Mouse (Mus musculus): ENCODE measurements around the gene Vmn1r121. TPM values are rescaled to one million over a fixed set of nuclear protein-coding genes. Genes with fewer than 3 reads are reported as not detected.
"Not testable (repeated sequence)": the region's sequence is repeated elsewhere in the genome, so short reads cannot be mapped to it uniquely, and the experiment has no call there.

The Vmn1r121 gene
- total RNA-seq (2021) (not detected), polyA plus RNA-seq (2012; rRNA removed) (not detected in 2 replicates)
- long read RNA-seq = 0 reads

DNA sequence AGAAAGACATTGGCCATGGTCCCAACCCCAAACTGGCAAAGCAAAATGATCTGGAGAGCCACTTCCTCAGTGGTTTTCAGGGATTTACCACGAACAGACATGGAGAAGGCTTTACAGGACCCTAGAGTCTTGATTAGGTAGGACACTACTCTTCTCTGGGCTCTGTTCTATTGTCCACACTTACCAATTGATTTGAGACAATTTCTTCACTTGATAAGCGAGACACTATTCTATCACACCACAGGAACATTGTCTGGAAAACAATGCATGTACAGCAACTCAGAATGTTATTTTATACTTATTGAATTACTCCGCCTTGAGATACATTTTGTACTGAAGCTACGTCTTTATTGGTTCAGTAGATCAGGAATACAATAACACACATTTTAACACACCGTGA lies at the start of gene Vmn1r121:
Gene Vmn1r121, minus strand, starts transcription at position 101 of the 400 bp plus-strand sequence.
- intact Hi-C loops (cut with DNase I); H3K27me3 ChIP-seq (ENCODE audit: control insufficient read depth, insufficient read depth, low read length); H3K79me2 ChIP-seq (replicated peaks; ENCODE audit: control insufficient read depth, insufficient read depth, low read length); DNase-seq; H3K27ac ChIP-seq; H3K9ac ChIP-seq (ENCODE audit: low read depth, low read length); H3K36me3 ChIP-seq (ENCODE audit: control insufficient read depth, insufficient read depth, low read length); H3K4me1 ChIP-seq (ENCODE audit: control insufficient read depth, insufficient read depth, low read length); H3K4me3 ChIP-seq: not testable (repeated sequence)
- 60% methylated on average over 5 of the region's 5 CpGs for WGBS

DNA sequence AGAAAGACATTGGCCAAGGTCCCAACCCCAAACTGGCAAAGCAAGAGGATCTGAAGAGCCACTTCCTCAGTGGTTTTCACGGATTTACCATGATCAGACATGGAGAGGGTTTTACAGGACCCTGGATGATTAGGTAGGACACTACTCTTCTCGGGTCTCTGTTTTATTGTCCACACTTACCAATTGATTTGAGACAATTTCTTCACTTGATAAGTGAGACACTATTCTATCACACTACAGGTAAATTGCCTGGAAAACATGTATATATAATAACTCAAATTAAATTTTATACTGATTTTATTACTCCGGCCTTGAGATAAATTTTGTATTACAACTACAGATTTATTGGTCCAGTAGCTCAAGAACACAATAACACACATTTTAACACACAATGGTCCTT lies 35.7 kb upstream of the Vmn1r121 start, which contains the start of gene Vmn1r122:
Gene Vmn1r122, minus strand, starts transcription at position 101 of the 400 bp plus-strand sequence.
- H3K79me2 ChIP-seq (replicated peaks; ENCODE audit: control insufficient read depth, insufficient read depth, low read length); DNase-seq; H3K27me3 ChIP-seq (ENCODE audit: control insufficient read depth, insufficient read depth, low read length); H3K4me1 ChIP-seq (ENCODE audit: control insufficient read depth, insufficient read depth, low read length); H3K27ac ChIP-seq; H3K36me3 ChIP-seq (ENCODE audit: control insufficient read depth, insufficient read depth, low read length); H3K9ac ChIP-seq (ENCODE audit: low read depth, low read length); intact Hi-C loops (cut with DNase I); H3K4me3 ChIP-seq: not testable (repeated sequence)
- 53% methylated on average over 3 of the region's 3 CpGs for WGBS

DNA sequence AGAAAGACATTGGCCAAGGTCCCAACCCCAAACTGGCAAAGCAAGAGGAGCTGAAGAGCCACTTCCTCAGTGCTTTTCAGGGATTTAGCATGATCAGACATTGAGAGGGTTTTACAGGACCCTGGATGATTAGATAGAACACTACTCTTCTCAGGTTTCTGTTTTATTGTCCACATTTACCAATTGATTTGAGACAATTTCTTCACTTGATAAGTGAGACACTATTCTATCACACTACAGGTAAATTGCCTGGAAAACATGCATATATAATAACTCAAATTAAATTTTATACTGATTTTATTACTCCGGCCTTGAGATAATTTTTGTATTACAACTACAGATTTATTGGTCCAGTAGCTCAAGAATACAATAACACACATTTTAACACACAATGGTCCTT lies 44.6 kb downstream of the Vmn1r121 start, which contains the start of gene Vmn1r120:
Gene Vmn1r120, minus strand, starts transcription at position 101 of the 400 bp plus-strand sequence.
- WGBS = 57% methylated on average over 1 of the region's 1 CpGs
- H3K4me1 ChIP-seq (ENCODE audit: control insufficient read depth, insufficient read depth, low read length); H3K79me2 ChIP-seq (replicated peaks; ENCODE audit: control insufficient read depth, insufficient read depth, low read length); intact Hi-C loops (cut with DNase I); H3K27me3 ChIP-seq (ENCODE audit: control insufficient read depth, insufficient read depth, low read length); H3K36me3 ChIP-seq (ENCODE audit: control insufficient read depth, insufficient read depth, low read length); DNase-seq; H3K9ac ChIP-seq (ENCODE audit: low read depth, low read length); H3K27ac ChIP-seq; H3K4me3 ChIP-seq: not testable (repeated sequence)

Other genes with a start within 250 kb of the Vmn1r121 start
- gene Vmn1r116, start 226.3 kb downstream of the Vmn1r121 start, total RNA-seq (2021) = not detected
- not detected in 2 replicates for gene Vmn1r116, start 226.3 kb downstream of the Vmn1r121 start, polyA plus RNA-seq (2012; rRNA removed)
- gene Vmn1r117, start 214.4 kb downstream of the Vmn1r121 start, total RNA-seq (2021) = not detected
- not detected in 2 replicates for gene Vmn1r117, start 214.4 kb downstream of the Vmn1r121 start, polyA plus RNA-seq (2012; rRNA removed)
- gene Vmn1r118, start 186.2 kb downstream of the Vmn1r121 start, total RNA-seq (2021) = not detected
- not detected in 2 replicates for gene Vmn1r118, start 186.2 kb downstream of the Vmn1r121 start, polyA plus RNA-seq (2012; rRNA removed)
- not detected for gene Vmn1r119, start 86.1 kb downstream of the Vmn1r121 start, total RNA-seq (2021)
- gene Vmn1r119, start 86.1 kb downstream of the Vmn1r121 start, polyA plus RNA-seq (2012; rRNA removed) = not detected in 2 replicates
- gene Vmn1r120, start 44.7 kb downstream of the Vmn1r121 start, total RNA-seq (2021) = not detected
- not detected in 2 replicates for gene Vmn1r120, start 44.7 kb downstream of the Vmn1r121 start, polyA plus RNA-seq (2012; rRNA removed)
- not detected for gene Vmn1r122, start 35.6 kb upstream of the Vmn1r121 start, total RNA-seq (2021)
- gene Vmn1r122, start 35.6 kb upstream of the Vmn1r121 start, polyA plus RNA-seq (2012; rRNA removed) = not detected in 2 replicates
- gene Vmn1r123, start 63.7 kb upstream of the Vmn1r121 start, total RNA-seq (2021) = not detected
- gene Vmn1r123, start 63.7 kb upstream of the Vmn1r121 start, polyA plus RNA-seq (2012; rRNA removed) = not detected in 2 replicates
- gene Gm5157, start 91.9 kb upstream of the Vmn1r121 start, total RNA-seq (2021) = not detected
- gene Gm5157, start 91.9 kb upstream of the Vmn1r121 start, polyA plus RNA-seq (2012; rRNA removed) = not detected in 2 replicates
- gene Vmn1r124, start 162.1 kb upstream of the Vmn1r121 start, total RNA-seq (2021) = not detected
- not detected in 2 replicates for gene Vmn1r124, start 162.1 kb upstream of the Vmn1r121 start, polyA plus RNA-seq (2012; rRNA removed)
- gene Vmn1r125, start 173.7 kb upstream of the Vmn1r121 start, total RNA-seq (2021) = not detected
- not detected in 2 replicates for gene Vmn1r125, start 173.7 kb upstream of the Vmn1r121 start, polyA plus RNA-seq (2012; rRNA removed)
- gene Vmn1r126, start 203.0 kb upstream of the Vmn1r121 start, total RNA-seq (2021) = not detected
- not detected in 2 replicates for gene Vmn1r126, start 203.0 kb upstream of the Vmn1r121 start, polyA plus RNA-seq (2012; rRNA removed)
- gene Vmn1r127, start 221.3 kb upstream of the Vmn1r121 start, total RNA-seq (2021) = not detected
- not detected in 2 replicates for gene Vmn1r127, start 221.3 kb upstream of the Vmn1r121 start, polyA plus RNA-seq (2012; rRNA removed)

Measured in heart, adult 2 months (tissue).